In the genomic region with DNA sequence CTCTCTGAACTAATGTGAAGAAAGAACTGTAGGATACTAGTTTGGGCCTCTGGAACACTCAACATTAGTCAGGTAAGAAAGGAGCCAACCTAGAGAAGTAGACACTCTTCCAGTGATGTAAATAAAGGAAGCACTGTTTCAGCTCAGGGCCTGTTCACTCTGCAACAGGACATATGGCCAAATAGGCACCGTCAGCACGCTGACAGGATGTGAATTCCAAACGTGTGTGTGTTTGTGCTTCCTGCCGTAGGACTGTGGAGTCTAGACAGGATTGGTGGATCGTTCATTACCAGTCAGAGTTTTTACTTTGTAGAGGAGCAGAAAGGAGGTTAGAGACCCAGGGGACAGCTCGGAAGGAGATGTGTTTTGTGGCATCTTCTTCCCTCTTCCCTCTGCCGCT, we compare ENCODE assay signal across 28 mouse cellular contexts.
DNase-seq lines count a peak whose midpoint lies in the region; ATAC-seq and TF ChIP-seq lines count a peak whose summit lies in the region.
"Had no signal": no experiment of that assay in that cellular context is flagged by ENCODE, and none has a peak within 500 bp of the region (broad histone marks: within the 10 kb centered on the region; RNA-seq: fewer than 3 reads in every experiment).

No protein-coding gene starts in this region.

- no peak for ATAC-seq in embryonic facial prominence, embryonic 14.5 days (ENCODE audit: low read depth)
- ATAC-seq in heart, postnatal 0 days (ENCODE audit: insufficient read depth, low read depth), result no peak
- ATAC-seq in lung, embryonic 15.5 days (ENCODE audit: borderline replicate concordance, extremely low read depth, low FRiP score, low TSS enrichment), result peak; percentile 39; the same call in 1 of the 2 replicates
- ATAC-seq: forebrain, embryonic 13.5 days; intestine, postnatal 0 days; liver, embryonic 12.5 days; midbrain, embryonic 13.5 days had no signal

- peak; percentile 24 for DNase-seq in embryonic facial prominence, embryonic 14.5 days (ENCODE audit: low spot score)
- DNase-seq in embryonic facial prominence, embryonic 10.5 days (ENCODE audit: low spot score), result no peak
- DNase-seq in heart, postnatal 0 days (ENCODE audit: low spot score), result peak; percentile 7
- DNase-seq in heart, postnatal 25 days (ENCODE audit: low spot score), result no peak
- DNase-seq in lung, postnatal 36 days, result no peak
- DNase-seq in brain, adult 2 months (ENCODE audit: low read depth, low spot score), result peak; percentile 27
- no peak for DNase-seq in gastrocnemius, adult 8-10 months (ENCODE audit: low spot score in 2 of 2)
- DNase-seq: adrenal gland, postnatal 25 days; cerebellum, adult 18-20 months; cerebellum, postnatal 10 days; gastrocnemius, postnatal 14 days; kidney, adult 9 months; kidney, postnatal 25 days; lung, postnatal 10 days; right cerebral cortex, postnatal 4 days; thymus, adult 18-20 months; thymus, postnatal 36 days had no signal

- no peak for TF ChIP-seq EP300 in heart, postnatal 0 days (IDR thresholded peaks at IDR 0.05; ENCODE audit: low read depth)

- no peaks in the 10 kb centered on the region for H3K27me3 ChIP-seq in embryonic facial prominence, embryonic 14.5 days (replicated peaks; ENCODE audit: control insufficient read depth, insufficient read depth, low read length)
- H3K27me3 ChIP-seq in embryonic facial prominence, embryonic 10.5 days (replicated peaks; ENCODE audit: low read depth, poor library complexity, severe bottlenecking), result no peaks in the 10 kb centered on the region
- no peaks in the 10 kb centered on the region for H3K27me3 ChIP-seq in heart, postnatal 0 days (ENCODE audit: control insufficient read depth, insufficient read depth, low read length)
- no peaks in the 10 kb centered on the region for H3K27me3 ChIP-seq in lung, embryonic 15.5 days
- H3K27me3 ChIP-seq: embryonic facial prominence, embryonic 15.5 days; forebrain, embryonic 13.5 days; limb, embryonic 12.5 days; liver, embryonic 12.5 days; midbrain, embryonic 13.5 days; neural tube, embryonic 13.5 days had no signal

- no peak overlapping the region for H3K4me3 ChIP-seq in embryonic facial prominence, embryonic 14.5 days (ENCODE audit: low read depth, low read length)
- no peak overlapping the region for H3K4me3 ChIP-seq in embryonic facial prominence, embryonic 10.5 days
- H3K4me3 ChIP-seq in heart, postnatal 0 days (ENCODE audit: low read depth, low read length), result no peak overlapping the region
- H3K4me3 ChIP-seq in lung, embryonic 15.5 days, result no peak overlapping the region
- H3K4me3 ChIP-seq: embryonic facial prominence, embryonic 15.5 days; forebrain, embryonic 13.5 days; heart, embryonic 10.5 days; limb, embryonic 12.5 days; liver, embryonic 12.5 days; midbrain, embryonic 13.5 days; neural tube, embryonic 13.5 days had no signal

- H3K27ac ChIP-seq in embryonic facial prominence, embryonic 14.5 days (replicated peaks; ENCODE audit: low read depth, low read length), result no peak overlapping the region
- H3K27ac ChIP-seq in embryonic facial prominence, embryonic 10.5 days (replicated peaks), result no peak overlapping the region
- H3K27ac ChIP-seq in heart, postnatal 0 days (ENCODE audit: low read depth), result no peak overlapping the region
- no peak overlapping the region for H3K27ac ChIP-seq in lung, embryonic 15.5 days
- H3K27ac ChIP-seq: embryonic facial prominence, embryonic 15.5 days; forebrain, embryonic 13.5 days; heart, embryonic 10.5 days; hindbrain, embryonic 14.5 days; limb, embryonic 12.5 days; liver, embryonic 12.5 days; midbrain, embryonic 13.5 days; neural tube, embryonic 13.5 days; stomach, postnatal 0 days had no signal

- no peaks in the 10 kb centered on the region for H3K36me3 ChIP-seq in embryonic facial prominence, embryonic 14.5 days (ENCODE audit: control insufficient read depth, insufficient read depth, low read length)
- no peaks in the 10 kb centered on the region for H3K36me3 ChIP-seq in embryonic facial prominence, embryonic 10.5 days (replicated peaks)
- no peaks in the 10 kb centered on the region for H3K36me3 ChIP-seq in heart, postnatal 0 days (replicated peaks; ENCODE audit: control insufficient read depth, insufficient read depth, low read length)
- no peaks in the 10 kb centered on the region for H3K36me3 ChIP-seq in lung, embryonic 15.5 days
- H3K36me3 ChIP-seq: embryonic facial prominence, embryonic 15.5 days; heart, embryonic 10.5 days; limb, embryonic 12.5 days; liver, embryonic 12.5 days; midbrain, embryonic 13.5 days; neural tube, embryonic 13.5 days had no signal

- intact Hi-C loops in heart, postnatal 25 days (cut with DNase I), result no loop called here

- whole genome bisulfite sequencing in embryonic facial prominence, embryonic 14.5 days, result 30% methylated on average over 7 of the region's 7 CpGs
- WGBS in embryonic facial prominence, embryonic 10.5 days, result 51% methylated on average over 7 of the region's 7 CpGs
- 46% methylated on average over 7 of the region's 7 CpGs for WGBS in heart, postnatal 0 days
- WGBS in lung, embryonic 15.5 days, result 33% methylated on average over 7 of the region's 7 CpGs

- TF ChIP-seq CTCF in heart, postnatal 0 days (IDR thresholded peaks at IDR 0.05; ENCODE audit: low read depth), result no peak

- no peaks in the 10 kb centered on the region for H3K4me1 ChIP-seq in embryonic facial prominence, embryonic 14.5 days (ENCODE audit: control insufficient read depth, insufficient read depth, low read length)
- H3K4me1 ChIP-seq in embryonic facial prominence, embryonic 10.5 days, result 0 out of 2 replicates have a peak, but pooled peaks cover 4% of the 10 kb centered on the region
- H3K4me1 ChIP-seq in heart, postnatal 0 days (ENCODE audit: control insufficient read depth, insufficient read depth), result no peaks in the 10 kb centered on the region
- no peaks in the 10 kb centered on the region for H3K4me1 ChIP-seq in lung, embryonic 15.5 days
- H3K4me1 ChIP-seq: embryonic facial prominence, embryonic 15.5 days; midbrain, embryonic 13.5 days had no signal

- H3K9me3 ChIP-seq in embryonic facial prominence, embryonic 14.5 days (ENCODE audit: control insufficient read depth, low read length), result no peaks in the 10 kb centered on the region
- no peaks in the 10 kb centered on the region for H3K9me3 ChIP-seq in embryonic facial prominence, embryonic 10.5 days
- H3K9me3 ChIP-seq in heart, postnatal 0 days (replicated peaks; ENCODE audit: control insufficient read depth, low read length), result no peaks in the 10 kb centered on the region
- no peaks in the 10 kb centered on the region for H3K9me3 ChIP-seq in lung, embryonic 15.5 days
- H3K9me3 ChIP-seq: embryonic facial prominence, embryonic 15.5 days; forebrain, embryonic 13.5 days; heart, embryonic 10.5 days; limb, embryonic 12.5 days; liver, embryonic 12.5 days; midbrain, embryonic 13.5 days; neural tube, embryonic 13.5 days had no signal

- no peak overlapping the region for H3K9ac ChIP-seq in embryonic facial prominence, embryonic 14.5 days (ENCODE audit: low read depth, low read length)
- no peak overlapping the region for H3K9ac ChIP-seq in heart, postnatal 0 days (replicated peaks; ENCODE audit: low read depth, low read length)
- H3K9ac ChIP-seq in lung, embryonic 15.5 days, result no peak overlapping the region
- H3K9ac ChIP-seq: embryonic facial prominence, embryonic 15.5 days; forebrain, embryonic 13.5 days; hindbrain, embryonic 14.5 days; limb, embryonic 12.5 days; liver, embryonic 12.5 days; midbrain, embryonic 13.5 days; neural tube, embryonic 13.5 days had no signal

- no peak overlapping the region for H3K4me2 ChIP-seq in embryonic facial prominence, embryonic 14.5 days (ENCODE audit: low read depth, low read length)
- no peak overlapping the region for H3K4me2 ChIP-seq in heart, postnatal 0 days (ENCODE audit: low read depth, low read length)
- H3K4me2 ChIP-seq in lung, embryonic 15.5 days, result no peak overlapping the region
- H3K4me2 ChIP-seq: embryonic facial prominence, embryonic 15.5 days; forebrain, embryonic 13.5 days; hindbrain, embryonic 14.5 days; limb, embryonic 12.5 days; liver, embryonic 12.5 days; midbrain, embryonic 13.5 days; neural tube, embryonic 13.5 days had no signal

Comparison
In these comparisons a context has a peak if more than half of its experiments do, and no peak if none do; other contexts are left out.
1. DNase-seq: peak in embryonic facial prominence, embryonic 14.5 days (single experiment), heart, postnatal 0 days (single experiment) and brain, adult 2 months (single experiment); none in embryonic facial prominence, embryonic 10.5 days (single experiment), heart, postnatal 25 days (single experiment), lung, postnatal 36 days (single experiment) and gastrocnemius, adult 8-10 months (0 of 2).